Mouse (Mus musculus) embryonic facial prominence, embryonic 14.5 days (tissue): ENCODE results near the gene Kank2. TPM values are rescaled to one million over a fixed set of nuclear protein-coding genes. Genes with fewer than 3 reads are reported as not detected.

Experiments
- ATAC-seq: fragments of 200-750 bp; cut with Nextera tagmentation; 2 replicates; pipeline ENCODE4 v1.8.0; 2017; ENCODE audit warnings: low read depth, moderate number of reproducible peaks, moderate TSS enrichment
- DNase-seq: peaks from one replicate; pipeline ENCODE4 v3.0.0-alpha.2; 2015; ENCODE audit warnings: low spot score
- H3K27ac ChIP-seq: fragments of 300-500 bp; sonication (generic); replicated peaks from 2 replicates; pipeline ENCODE4 v1.5.1; 2014; ENCODE audit warnings: low read depth, mild to moderate bottlenecking, low read length, moderate library complexity
- H3K27me3 ChIP-seq: fragments of 300-500 bp; sonication (generic); replicated peaks from 2 replicates; pipeline ENCODE4 v1.6.1; 2014; ENCODE audit warnings: low read length; ENCODE audit not compliant: control insufficient read depth, insufficient read depth
- H3K36me3 ChIP-seq: fragments of 300-500 bp; sonication (generic); 2 replicates; pipeline ENCODE4 v1.6.1; 2014; ENCODE audit warnings: low read length, mixed read lengths; ENCODE audit not compliant: control insufficient read depth, insufficient read depth
- H3K4me1 ChIP-seq: fragments of 300-500 bp; sonication (generic); 2 replicates; pipeline ENCODE4 v1.6.1; 2014; ENCODE audit warnings: antibody characterized with exemption, low read length; ENCODE audit not compliant: control insufficient read depth, insufficient read depth
- H3K4me2 ChIP-seq: fragments of 300-500 bp; sonication (generic); 2 replicates; pipeline ENCODE4 v1.6.1; 2014; ENCODE audit warnings: low read depth, mild to moderate bottlenecking, low read length, moderate library complexity, mixed read lengths
- H3K4me3 ChIP-seq: fragments of 300-500 bp; sonication (generic); 2 replicates; pipeline ENCODE4 v1.5.1; 2014; ENCODE audit warnings: low read depth, mild to moderate bottlenecking, low read length
- H3K9ac ChIP-seq: fragments of 300-500 bp; sonication (generic); 2 replicates; pipeline ENCODE4 v1.6.1; 2014; ENCODE audit warnings: low read depth, mild to moderate bottlenecking, low read length, moderate library complexity, mixed read lengths
- H3K9me3 ChIP-seq: fragments of 300-500 bp; sonication (generic); 2 replicates; pipeline ENCODE4 v1.6.1; 2016; ENCODE audit warnings: low read length; ENCODE audit not compliant: control insufficient read depth
- WGBS: fragments of 180-500 bp; shearing (Covaris S2); extraction: QIAGEN DNeasy Blood & Tissue Kit; methylation state at CpG from one replicate; pipeline ENCODE4 v1.1.7; 2014; 5-methylcytosine and 5-hydroxymethylcytosine counted together
- microRNA-seq: library from miRNA; unstranded; fragments of <30 nt; microRNA quantifications from one replicate; pipeline ENCODE4, GENCODE M21; 2016; ENCODE audit warnings: borderline number of aligned reads
- polyA plus RNA-seq: library from polyadenylated mRNA; unstranded; fragments of >200 nt; fragmentation: Nextera tagmentation; extraction: Ambion mirVana; gene quantifications from 2 replicates; pipeline ENCODE4 v1.2.1, GENCODE M21; 2014

Kank2 gene
- polyA plus RNA-seq, 1 experiment from 2014 or later: 12.1 TPM

DNA sequence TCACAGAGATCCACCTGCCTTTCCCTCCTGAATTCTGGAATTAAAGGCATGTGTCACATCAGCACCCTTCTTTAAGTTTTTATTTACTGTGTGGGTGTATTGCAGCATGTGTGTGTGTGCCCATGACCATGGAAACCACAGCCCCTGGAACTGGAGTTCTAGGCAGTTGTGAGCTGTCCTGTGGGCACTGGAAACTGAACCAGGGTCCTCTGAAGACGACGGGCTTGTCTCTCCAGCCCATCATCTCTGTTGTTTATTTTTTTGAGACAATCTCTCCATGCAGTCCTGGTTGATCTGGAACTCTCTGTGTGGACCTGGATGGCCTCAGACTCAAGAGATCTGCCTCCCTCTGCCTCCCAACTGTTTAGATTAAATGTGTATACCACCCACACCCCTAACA lies 81.5 kb downstream of the Kank2 start:
- Histone ChIP-seq H3K4me1 (no peaks in the 10 kb centered on the region), H3K4me2 (no peak overlapping the region), H3K27ac (no peak overlapping the region), H3K9me3 (no peaks in the 10 kb centered on the region), H3K27me3 (no peaks in the 10 kb centered on the region), H3K9ac (no peak overlapping the region), H3K4me3 (no peak overlapping the region), H3K36me3 (no peaks in the 10 kb centered on the region)
- no peak for ATAC-seq
- 88% methylated on average over 2 of the region's 2 CpGs for WGBS
- no peak for DNase-seq

Small RNAs within 50 kb of the gene (microRNA-seq; reads per million reads assigned to microRNA genes)
- gene Mir7083: 7.3 reads per million, percentile 26 among the genes with 10 or more reads in this experiment

Other genes with a start within 250 kb of the Kank2 start
- 41.5 and 42.3 TPM in 2 replicates for gene Timm29, start 206.0 kb downstream of the Kank2 start, polyA plus RNA-seq
- gene Yipf2, start 205.9 kb downstream of the Kank2 start, polyA plus RNA-seq: 16.0 and 18.2 TPM in 2 replicates
- 70.9 and 82.0 TPM in 2 replicates for gene Smarca4, start 182.6 kb downstream of the Kank2 start, polyA plus RNA-seq
- 13.9 and 14.1 TPM in 2 replicates for gene Ldlr, start 75.3 kb downstream of the Kank2 start, polyA plus RNA-seq
- gene Spc24, start 38.4 kb downstream of the Kank2 start, polyA plus RNA-seq: 70.4 and 81.9 TPM in 2 replicates
- 0.41 and 0.54 TPM in 2 replicates for gene Angptl8, start 36.8 kb upstream of the Kank2 start, polyA plus RNA-seq
- gene Dock6, start 53.9 kb upstream of the Kank2 start, polyA plus RNA-seq: 28.3 and 30.2 TPM in 2 replicates
- 21.6 and 25.3 TPM in 2 replicates for gene Rab3d, start 119.4 kb upstream of the Kank2 start, polyA plus RNA-seq
- gene Ccdc159, start 128.7 kb upstream of the Kank2 start, polyA plus RNA-seq: 2.8 and 3.0 TPM in 2 replicates
- gene Tmem205, start 128.8 kb upstream of the Kank2 start, polyA plus RNA-seq: 53.3 and 53.7 TPM in 2 replicates
- gene Plppr2, start 138.3 kb upstream of the Kank2 start, polyA plus RNA-seq: 10.5 and 14.4 TPM in 2 replicates
- 9.5 and 10.1 TPM in 2 replicates for gene Swsap1, start 157.0 kb upstream of the Kank2 start, polyA plus RNA-seq
- gene Epor, start 164.8 kb upstream of the Kank2 start, polyA plus RNA-seq: 4.4 and 4.7 TPM in 2 replicates
- 1.3 and 1.7 TPM in 2 replicates for gene Rgl3, start 190.7 kb upstream of the Kank2 start, polyA plus RNA-seq
- gene Ccdc151, start 203.9 kb upstream of the Kank2 start, polyA plus RNA-seq: 2.3 and 4.8 TPM in 2 replicates
- gene Prkcsh, start 204.1 kb upstream of the Kank2 start, polyA plus RNA-seq: 86.6 and 95.2 TPM in 2 replicates